Mouse (Mus musculus) ES-E14 (cell line): ENCODE results near the gene Car4.

Source experiments
- CHD2 ChIP-seq: IDR thresholded peaks from 2 replicates; pipeline ENCODE4 v1.6.1; 2014; ENCODE audit warnings: mild to moderate bottlenecking, low read depth, low read length, inconsistent platforms
- ZC3H11A ChIP-seq: IDR thresholded peaks from 2 replicates; pipeline ENCODE4 v1.6.1; 2012; ENCODE audit warnings: low read depth, mild to moderate bottlenecking, inconsistent platforms, low read length, borderline replicate concordance
- ZNF384 ChIP-seq: IDR thresholded peaks from 2 replicates; pipeline ENCODE4 v1.6.1; 2012; ENCODE audit warnings: low read depth, low read length, inconsistent platforms

DNA sequence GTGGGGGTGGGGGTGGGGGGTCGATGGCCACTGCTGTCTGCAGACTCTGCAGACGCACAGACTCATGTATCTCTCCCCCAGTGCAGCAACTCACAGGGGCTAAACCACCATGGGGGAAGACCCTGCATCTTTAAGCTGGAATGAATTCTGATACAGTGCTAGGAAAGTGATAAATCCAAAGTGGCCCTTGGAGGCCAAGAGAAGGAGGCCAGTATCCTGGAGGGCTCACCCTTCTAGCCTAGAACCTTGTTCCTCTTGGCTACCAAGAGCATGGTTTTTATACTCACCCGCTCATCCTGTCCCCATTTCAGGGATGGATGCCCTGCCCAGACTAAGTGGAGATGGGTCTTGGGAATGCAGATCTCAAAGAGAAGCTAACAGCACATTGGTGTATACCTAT, 2.7 kb downstream of the Car4 start:
- no peak for TF ChIP-seq ZC3H11A
- TF ChIP-seq ZNF384, result no peak
- no peak for TF ChIP-seq CHD2
